In genomic region chr17:69177954-69178353, GRCm38 (mm10) we compare ENCODE assay signal across 17 mouse cellular contexts.
DNase-seq lines count a peak whose midpoint lies in the region; ATAC-seq and TF ChIP-seq lines count a peak whose summit lies in the region.
"Had no signal": no experiment of that assay in that cellular context is flagged by ENCODE, and none has a peak within 500 bp of the region (broad histone marks: within the 10 kb centered on the region; RNA-seq: fewer than 3 reads in every experiment).

No protein-coding gene starts in this region.

- no peaks in the 10 kb centered on the region for H3K9me3 ChIP-seq in forebrain, embryonic 14.5 days (replicated peaks; ENCODE audit: control insufficient read depth, low read length)
- no peaks in the 10 kb centered on the region for H3K9me3 ChIP-seq in forebrain, embryonic 11.5 days (ENCODE audit: control insufficient read depth, low read length)
- H3K9me3 ChIP-seq in midbrain, postnatal 0 days (ENCODE audit: low read length) = no peaks in the 10 kb centered on the region
- H3K9me3 ChIP-seq in midbrain, embryonic 13.5 days = no peaks in the 10 kb centered on the region
- no peaks in the 10 kb centered on the region for H3K9me3 ChIP-seq in forebrain, embryonic 16.5 days (ENCODE audit: control insufficient read depth, low read length)
- no peaks in the 10 kb centered on the region for H3K9me3 ChIP-seq in intestine, postnatal 0 days (ENCODE audit: control insufficient read depth)
- H3K9me3 ChIP-seq: embryonic facial prominence, embryonic 12.5 days had no signal

- peak; percentile 36 for DNase-seq in forebrain, embryonic 14.5 days (ENCODE audit: low spot score)
- DNase-seq in forebrain, embryonic 11.5 days (ENCODE audit: low spot score) = no peak
- DNase-seq in midbrain, postnatal 0 days (ENCODE audit: low spot score) = no peak
- DNase-seq in adipocyte (ENCODE audit: low spot score) = no peak
- DNase-seq: adrenal gland, adult 8-10 months; adrenal gland, postnatal 36 days; cerebellum, adult 11 months; embryo, embryonic 11 days; gastrocnemius, postnatal 36 days; heart, adult 11 months; kidney, adult 11 months; kidney, adult 9 months had no signal

- H3K4me2 ChIP-seq in forebrain, embryonic 14.5 days (ENCODE audit: low read length) = no peak overlapping the region
- no peak overlapping the region for H3K4me2 ChIP-seq in forebrain, embryonic 11.5 days (ENCODE audit: low read depth, low read length, severe bottlenecking)
- H3K4me2 ChIP-seq in midbrain, postnatal 0 days (ENCODE audit: low read depth, low read length, poor library complexity, severe bottlenecking) = no peak overlapping the region
- H3K4me2 ChIP-seq in midbrain, embryonic 13.5 days (replicated peaks) = no peak overlapping the region
- 0 out of 2 replicates have a peak overlapping the region, but pooled peaks have one; percentile 6 for H3K4me2 ChIP-seq in forebrain, embryonic 16.5 days (ENCODE audit: low read length)
- no peak overlapping the region for H3K4me2 ChIP-seq in intestine, postnatal 0 days (replicated peaks; ENCODE audit: low read depth)
- H3K4me2 ChIP-seq: embryonic facial prominence, embryonic 12.5 days; hindbrain, embryonic 14.5 days had no signal

- H3K4me3 ChIP-seq in forebrain, embryonic 14.5 days (ENCODE audit: low read depth, low read length) = no peak overlapping the region
- no peak overlapping the region for H3K4me3 ChIP-seq in forebrain, embryonic 11.5 days (ENCODE audit: low read depth, low read length)
- H3K4me3 ChIP-seq in midbrain, postnatal 0 days (ENCODE audit: low read depth, low read length) = no peak overlapping the region
- H3K4me3 ChIP-seq in midbrain, embryonic 13.5 days (replicated peaks) = no peak overlapping the region
- no peak overlapping the region for H3K4me3 ChIP-seq in forebrain, embryonic 16.5 days (replicated peaks; ENCODE audit: low read length)
- H3K4me3 ChIP-seq in intestine, postnatal 0 days (ENCODE audit: low read depth, low read length) = no peak overlapping the region
- H3K4me3 ChIP-seq: embryonic facial prominence, embryonic 12.5 days had no signal

- no peak for ATAC-seq in forebrain, embryonic 14.5 days
- no peak for ATAC-seq in forebrain, embryonic 11.5 days (replicated peaks; ENCODE audit: low FRiP score)
- no peak for ATAC-seq in midbrain, postnatal 0 days (ENCODE audit: low FRiP score)
- ATAC-seq in midbrain, embryonic 13.5 days = no peak
- ATAC-seq in forebrain, embryonic 16.5 days = peak; percentile 21; the same call in 1 of the 2 replicates
- no peak for ATAC-seq in intestine, postnatal 0 days

- H3K36me3 ChIP-seq in forebrain, embryonic 14.5 days (ENCODE audit: control insufficient read depth, insufficient read depth, low read length) = no peaks in the 10 kb centered on the region
- H3K36me3 ChIP-seq in forebrain, embryonic 11.5 days (ENCODE audit: control insufficient read depth, insufficient read depth, low read length) = no peaks in the 10 kb centered on the region
- H3K36me3 ChIP-seq in midbrain, postnatal 0 days (ENCODE audit: insufficient read depth, low read length) = no peaks in the 10 kb centered on the region
- no peaks in the 10 kb centered on the region for H3K36me3 ChIP-seq in midbrain, embryonic 13.5 days
- H3K36me3 ChIP-seq in forebrain, embryonic 16.5 days (ENCODE audit: control insufficient read depth, insufficient read depth) = no peaks in the 10 kb centered on the region
- H3K36me3 ChIP-seq in intestine, postnatal 0 days (ENCODE audit: control insufficient read depth, insufficient read depth) = no peaks in the 10 kb centered on the region
- H3K36me3 ChIP-seq: embryonic facial prominence, embryonic 12.5 days had no signal

- H3K27me3 ChIP-seq in forebrain, embryonic 14.5 days (replicated peaks; ENCODE audit: control insufficient read depth, insufficient read depth, low read length) = no peaks in the 10 kb centered on the region
- H3K27me3 ChIP-seq in forebrain, embryonic 11.5 days (ENCODE audit: control insufficient read depth, insufficient read depth, low read length) = no peaks in the 10 kb centered on the region
- H3K27me3 ChIP-seq in midbrain, postnatal 0 days (ENCODE audit: insufficient read depth, low read length) = no peaks in the 10 kb centered on the region
- no peaks in the 10 kb centered on the region for H3K27me3 ChIP-seq in midbrain, embryonic 13.5 days
- H3K27me3 ChIP-seq in forebrain, embryonic 16.5 days (replicated peaks; ENCODE audit: control insufficient read depth, insufficient read depth, low read length) = no peaks in the 10 kb centered on the region
- no peaks in the 10 kb centered on the region for H3K27me3 ChIP-seq in intestine, postnatal 0 days (replicated peaks; ENCODE audit: control insufficient read depth, insufficient read depth, low read length)
- H3K27me3 ChIP-seq: embryonic facial prominence, embryonic 12.5 days had no signal

- peaks cover 22% of the 10 kb centered on the region for H3K4me1 ChIP-seq in forebrain, embryonic 14.5 days (ENCODE audit: control insufficient read depth, insufficient read depth, low read length)
- H3K4me1 ChIP-seq in forebrain, embryonic 11.5 days (replicated peaks; ENCODE audit: control insufficient read depth, insufficient read depth, low read length) = peaks cover 7% of the 10 kb centered on the region
- peaks cover 12% of the 10 kb centered on the region; the same call in 1 of the 2 replicates for H3K4me1 ChIP-seq in midbrain, postnatal 0 days (ENCODE audit: insufficient read depth, low read length)
- peaks cover 27% of the 10 kb centered on the region for H3K4me1 ChIP-seq in midbrain, embryonic 13.5 days (replicated peaks)
- H3K4me1 ChIP-seq in forebrain, embryonic 16.5 days (replicated peaks; ENCODE audit: control insufficient read depth, insufficient read depth, low read length) = peaks cover 32% of the 10 kb centered on the region
- peaks cover 16% of the 10 kb centered on the region for H3K4me1 ChIP-seq in intestine, postnatal 0 days (replicated peaks; ENCODE audit: control insufficient read depth, insufficient read depth, low read length)

- no peak overlapping the region for H3K9ac ChIP-seq in forebrain, embryonic 14.5 days (ENCODE audit: low read length)
- no peak overlapping the region for H3K9ac ChIP-seq in forebrain, embryonic 11.5 days (ENCODE audit: low read length)
- H3K9ac ChIP-seq in midbrain, postnatal 0 days (replicated peaks; ENCODE audit: low read length, poor library complexity, severe bottlenecking) = no peak overlapping the region
- no peak overlapping the region for H3K9ac ChIP-seq in midbrain, embryonic 13.5 days (replicated peaks)
- no peak overlapping the region for H3K9ac ChIP-seq in forebrain, embryonic 16.5 days (replicated peaks; ENCODE audit: low read depth, low read length)
- H3K9ac ChIP-seq in intestine, postnatal 0 days (ENCODE audit: low read depth, low read length) = no peak overlapping the region
- H3K9ac ChIP-seq: embryonic facial prominence, embryonic 12.5 days; hindbrain, embryonic 14.5 days had no signal

- 47% methylated on average over 5 of the region's 5 CpGs for WGBS in forebrain, embryonic 14.5 days
- WGBS in forebrain, embryonic 11.5 days = 76% methylated on average over 5 of the region's 5 CpGs
- 68% methylated on average over 5 of the region's 5 CpGs for WGBS in midbrain, postnatal 0 days
- 82% methylated on average over 5 of the region's 5 CpGs for WGBS in midbrain, embryonic 13.5 days
- WGBS in forebrain, embryonic 16.5 days = 34% methylated on average over 5 of the region's 5 CpGs
- 93% methylated on average over 5 of the region's 5 CpGs for WGBS in intestine, postnatal 0 days

- no peak for TF ChIP-seq CTCF in midbrain, postnatal 0 days (IDR thresholded peaks at IDR 0.05)
- TF ChIP-seq CTCF in intestine, postnatal 0 days (IDR thresholded peaks at IDR 0.05; ENCODE audit: low read depth) = no peak

- H3K27ac ChIP-seq in forebrain, embryonic 14.5 days (ENCODE audit: low read depth, low read length) = peak overlapping the region; percentile 17; the same call in 1 of the 2 replicates
- H3K27ac ChIP-seq in forebrain, embryonic 11.5 days (ENCODE audit: low read depth, low read length) = no peak overlapping the region
- peak overlapping the region; percentile 12; the same call in 1 of the 2 replicates for H3K27ac ChIP-seq in midbrain, postnatal 0 days (ENCODE audit: low read depth, low read length)
- no peak overlapping the region for H3K27ac ChIP-seq in midbrain, embryonic 13.5 days
- peak overlapping the region; percentile 62 for H3K27ac ChIP-seq in forebrain, embryonic 16.5 days (ENCODE audit: low read length)
- no peak overlapping the region for H3K27ac ChIP-seq in intestine, postnatal 0 days (ENCODE audit: low read depth, low read length)
- H3K27ac ChIP-seq: embryonic facial prominence, embryonic 12.5 days; hindbrain, embryonic 14.5 days had no signal

Comparison
In these comparisons a context has a peak if more than half of its experiments do, and no peak if none do; other contexts are left out.
1. H3K27ac ChIP-seq: peak in forebrain, embryonic 14.5 days (single experiment), midbrain, postnatal 0 days (single experiment) and forebrain, embryonic 16.5 days (single experiment); none in forebrain, embryonic 11.5 days (single experiment), midbrain, embryonic 13.5 days (single experiment) and intestine, postnatal 0 days (single experiment).